Mouse (Mus musculus): ENCODE measurements around the gene 1810062G17Rik.

- TF ChIP-seq POLR2A (IDR thresholded peaks at IDR 0.05; ENCODE audit: low read depth, low read length) (no peak), CTCF (IDR thresholded peaks at IDR 0.05; ENCODE audit: extremely low read depth, insufficient read length, insufficient replicate concordance, low read depth, low read length) (no peak)
Measured at GRCm38 (mm10) chr3:36489590-36489910, 13.8 kb downstream of the 1810062G17Rik start.

Data from small intestine, adult 2 months (tissue).